Mouse (Mus musculus): ENCODE results near the gene Kdm5c.
"Not testable (repeated sequence)": the region's sequence is repeated elsewhere in the genome, so short reads cannot be mapped to it uniquely, and the experiment has no call there.

The Kdm5c gene

GRCm38 (mm10) chrX:152232781-152233763 is at the start of gene Kdm5c:
TSS of gene Kdm5c (plus strand) at chrX:152233020.
- peak; percentile 92 for ATAC-seq (ENCODE audit: low TSS enrichment)

GRCm38 (mm10) chrX:152187151-152187550 is 45.7 kb upstream of the Kdm5c start:
- ATAC-seq (ENCODE audit: low TSS enrichment) = peak; percentile 56

- ATAC-seq (ENCODE audit: low TSS enrichment) = peak; percentile 84
Measured at GRCm38 (mm10) chrX:152191266-152191665, 41.6 kb upstream of the Kdm5c start.

GRCm38 (mm10) chrX:152197814-152198648 is 34.8 kb upstream of the Kdm5c start:
- ATAC-seq (ENCODE audit: low TSS enrichment) = peak; percentile 55

GRCm38 (mm10) chrX:152201737-152202421 is 30.9 kb upstream of the Kdm5c start:
- no peak for ATAC-seq (ENCODE audit: low TSS enrichment)

GRCm38 (mm10) chrX:152202422-152203103 is 30.3 kb upstream of the Kdm5c start:
- peak; percentile 61; the same call in 1 of the 2 replicates for ATAC-seq (ENCODE audit: low TSS enrichment)

- no peak for ATAC-seq (ENCODE audit: low TSS enrichment)
Measured at GRCm38 (mm10) chrX:152203247-152203646, 29.6 kb upstream of the Kdm5c start.

GRCm38 (mm10) chrX:152205486-152205885 is 27.3 kb upstream of the Kdm5c start:
- no peak for ATAC-seq (ENCODE audit: low TSS enrichment)

- ATAC-seq (ENCODE audit: low TSS enrichment) = no peak
Measured at GRCm38 (mm10) chrX:152214703-152215102, 18.1 kb upstream of the Kdm5c start.

- ATAC-seq (ENCODE audit: low TSS enrichment) = no peak
Measured at GRCm38 (mm10) chrX:152218529-152218928, 14.3 kb upstream of the Kdm5c start.

- ATAC-seq (ENCODE audit: low TSS enrichment) = no peak
Measured at GRCm38 (mm10) chrX:152221721-152222120, 11.1 kb upstream of the Kdm5c start.

- no peak; the same call in 1 of the 2 replicates for ATAC-seq (ENCODE audit: low TSS enrichment)
Measured at GRCm38 (mm10) chrX:152222226-152222625, 10.6 kb upstream of the Kdm5c start.

- ATAC-seq (ENCODE audit: low TSS enrichment) = no peak
Measured at GRCm38 (mm10) chrX:152223313-152223712, 9.5 kb upstream of the Kdm5c start.

GRCm38 (mm10) chrX:152224280-152224679 is 8.5 kb upstream of the Kdm5c start:
- no peak for ATAC-seq (ENCODE audit: low TSS enrichment)

GRCm38 (mm10) chrX:152234125-152234524 is 1.3 kb downstream of the Kdm5c start:
- ATAC-seq (ENCODE audit: low TSS enrichment) = no peak

- no peak for ATAC-seq (ENCODE audit: low TSS enrichment)
Measured at GRCm38 (mm10) chrX:152235758-152236157, 2.9 kb downstream of the Kdm5c start.

- ATAC-seq (ENCODE audit: low TSS enrichment) = not testable (repeated sequence)
Measured at GRCm38 (mm10) chrX:152243140-152243539, 10.3 kb downstream of the Kdm5c start.

- ATAC-seq (ENCODE audit: low TSS enrichment) = no peak
Measured at GRCm38 (mm10) chrX:152244492-152245189, 11.8 kb downstream of the Kdm5c start.

GRCm38 (mm10) chrX:152271189-152271588 is 38.4 kb downstream of the Kdm5c start:
- ATAC-seq (ENCODE audit: low TSS enrichment) = peak; percentile 50; the same call in 1 of the 2 replicates

GRCm38 (mm10) chrX:152279384-152279783 is 46.6 kb downstream of the Kdm5c start:
- no peak for ATAC-seq (ENCODE audit: low TSS enrichment)

Data from frontal cortex, adult (tissue).